Mouse (Mus musculus) ES-E14 (cell line): ENCODE data around the gene Prn.

Experiments
- CHD2 ChIP-seq: IDR thresholded peaks from 2 replicates; pipeline ENCODE4 v1.6.1; 2014; ENCODE audit warnings: mild to moderate bottlenecking, low read depth, low read length, inconsistent platforms
- HCFC1 ChIP-seq: IDR thresholded peaks from 2 replicates; pipeline ENCODE4 v1.6.1; 2012; ENCODE audit warnings: low read length, inconsistent platforms, borderline replicate concordance; ENCODE audit not compliant: insufficient read depth
- MAFK ChIP-seq: IDR thresholded peaks from 2 replicates; pipeline ENCODE4 v1.6.1; 2014; ENCODE audit warnings: mild to moderate bottlenecking, low read depth, low read length, inconsistent platforms; ENCODE audit not compliant: insufficient read depth
- ZC3H11A ChIP-seq: IDR thresholded peaks from 2 replicates; pipeline ENCODE4 v1.6.1; 2012; ENCODE audit warnings: low read depth, mild to moderate bottlenecking, inconsistent platforms, low read length, borderline replicate concordance
- ZNF384 ChIP-seq: IDR thresholded peaks from 2 replicates; pipeline ENCODE4 v1.6.1; 2012; ENCODE audit warnings: low read depth, low read length, inconsistent platforms

DNA sequence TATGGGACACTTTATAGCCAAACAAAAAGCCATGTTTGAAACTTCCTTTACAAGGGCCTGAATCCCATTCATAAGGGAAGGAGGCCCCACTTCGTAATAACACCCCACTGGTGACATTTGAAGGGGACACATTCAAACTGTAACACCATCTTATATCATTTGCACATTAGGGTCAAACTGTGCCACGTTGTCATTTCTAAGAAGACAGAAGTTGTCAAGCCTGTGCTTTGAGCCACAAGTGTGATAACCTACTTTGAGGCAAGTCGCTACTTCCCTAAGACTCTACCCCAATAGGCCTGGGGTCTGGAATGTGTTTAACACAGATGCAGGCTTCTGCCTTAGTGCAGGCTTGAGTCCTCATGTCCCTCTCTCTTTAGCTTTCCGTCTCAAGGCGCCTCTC is 2.4 kb upstream of the Prn start:
- TF ChIP-seq MAFK (no peak), ZC3H11A (no peak), HCFC1 (no peak), CHD2 (no peak), ZNF384 (no peak)
